Mouse (Mus musculus): ENCODE measurements around the gene Usp48.

Usp48 gene

GRCm38 (mm10) chr4:137687234-137687825, 93.8 kb downstream of the Usp48 start:
- no peak for DNase-seq (ENCODE audit: low spot score in 2 of 2)

GRCm38 (mm10) chr4:137692107-137692902, 98.8 kb downstream of the Usp48 start:
- DNase-seq (ENCODE audit: low spot score in 2 of 2), result no peak

- no peak for DNase-seq (ENCODE audit: low spot score in 2 of 2)
Observed at GRCm38 (mm10) chr4:137695300-137695699, 101.7 kb downstream of the Usp48 start.

- DNase-seq (ENCODE audit: low spot score in 2 of 2), result no peak
Observed at GRCm38 (mm10) chr4:137695900-137696299, 102.3 kb downstream of the Usp48 start.

- no peak for DNase-seq (ENCODE audit: low spot score in 2 of 2)
Observed at GRCm38 (mm10) chr4:137697156-137697885, 103.8 kb downstream of the Usp48 start.

GRCm38 (mm10) chr4:137698076-137698985, 104.8 kb downstream of the Usp48 start:
- no peak for DNase-seq (ENCODE audit: low spot score in 2 of 2)

- no peak for DNase-seq (ENCODE audit: low spot score in 2 of 2)
Observed at GRCm38 (mm10) chr4:137699264-137700211, 106.0 kb downstream of the Usp48 start.

GRCm38 (mm10) chr4:137700960-137701359, 107.4 kb downstream of the Usp48 start:
- no peak for DNase-seq (ENCODE audit: low spot score in 2 of 2)

GRCm38 (mm10) chr4:137703077-137703476, 109.5 kb downstream of the Usp48 start:
- no peak for DNase-seq (ENCODE audit: low spot score in 2 of 2)

GRCm38 (mm10) chr4:137704561-137704960, 111.0 kb downstream of the Usp48 start:
- no peak for DNase-seq (ENCODE audit: low spot score in 2 of 2)

GRCm38 (mm10) chr4:137705379-137705778, 111.8 kb downstream of the Usp48 start:
- DNase-seq (ENCODE audit: low spot score in 2 of 2), result no peak

- no peak for DNase-seq (ENCODE audit: low spot score in 2 of 2)
Observed at GRCm38 (mm10) chr4:137706510-137706909, 113.0 kb downstream of the Usp48 start.

GRCm38 (mm10) chr4:137707216-137707990, 113.8 kb downstream of the Usp48 start:
- DNase-seq (ENCODE audit: low spot score in 2 of 2), result peak; percentile 48 to 53
